ENCODE assay signal across 16 mouse cellular contexts in genomic region chr4:146941691-146942090, GRCm38 (mm10). TPM values are rescaled to one million over a fixed set of nuclear protein-coding genes. Genes with fewer than 3 reads are reported as not detected.
DNase-seq lines count a peak whose midpoint lies in the region; ATAC-seq lines count a peak whose summit lies in the region.
"Not testable (repeated sequence)": the region's sequence is repeated elsewhere in the genome, so short reads cannot be mapped to it uniquely, and the experiment has no call there.
"Had no signal": no experiment of that assay in that cellular context is flagged by ENCODE, and none has a peak within 500 bp of the region (broad histone marks: within the 10 kb centered on the region; RNA-seq: fewer than 3 reads in every experiment).

No protein-coding gene starts in this region.

- H3K27me3 ChIP-seq in forebrain, embryonic 11.5 days (ENCODE audit: control insufficient read depth, insufficient read depth, low read length); heart, embryonic 12.5 days (replicated peaks); liver, embryonic 12.5 days (replicated peaks): not testable (repeated sequence)

- 65% methylated on average over 32 of the region's 32 CpGs for WGBS in forebrain, embryonic 11.5 days
- WGBS in heart, embryonic 12.5 days: 54% methylated on average over 32 of the region's 32 CpGs
- 41% methylated on average over 31 of the region's 32 CpGs for WGBS in liver, embryonic 12.5 days (ENCODE audit: insufficient replicate concordance)

- not testable (repeated sequence) for H3K36me3 ChIP-seq in forebrain, embryonic 11.5 days (ENCODE audit: control insufficient read depth, insufficient read depth, low read length); heart, embryonic 12.5 days; liver, embryonic 12.5 days

- DNase-seq in ES-CJ7 (ENCODE audit: low read depth, low spot score) (peak; percentile 30), WW6 (ENCODE audit: low read depth, low spot score) (peak; percentile 74)
- DNase-seq in forebrain, embryonic 11.5 days (ENCODE audit: low spot score): peak; percentile 44
- DNase-seq in testis, postnatal 14 days (ENCODE audit: low spot score): peak; percentile 49

- H3K4me1 ChIP-seq in forebrain, embryonic 11.5 days (replicated peaks; ENCODE audit: control insufficient read depth, insufficient read depth, low read length); heart, embryonic 12.5 days (replicated peaks); liver, embryonic 12.5 days: not testable (repeated sequence)

- H3K4me3 ChIP-seq in forebrain, embryonic 11.5 days (ENCODE audit: low read depth, low read length); liver, embryonic 12.5 days: not testable (repeated sequence)
- H3K4me3 ChIP-seq in heart, embryonic 12.5 days: peak overlapping the region; percentile 20; the same call in 1 of the 2 replicates

- not testable (repeated sequence) for H3K4me2 ChIP-seq in forebrain, embryonic 11.5 days (ENCODE audit: low read depth, low read length, severe bottlenecking)
- H3K4me2 ChIP-seq in heart, embryonic 12.5 days: peak overlapping the region; percentile 48
- H3K4me2 ChIP-seq in liver, embryonic 12.5 days: peak overlapping the region; percentile 37

- H3K27ac ChIP-seq in forebrain, embryonic 11.5 days (ENCODE audit: low read depth, low read length); heart, embryonic 12.5 days (ENCODE audit: poor library complexity, severe bottlenecking); liver, embryonic 12.5 days: not testable (repeated sequence)

- H3K9me3 ChIP-seq in forebrain, embryonic 11.5 days (ENCODE audit: control insufficient read depth, low read length): not testable (repeated sequence)
- peaks cover 14% of the 10 kb centered on the region for H3K9me3 ChIP-seq in heart, embryonic 12.5 days (replicated peaks)
- peaks cover 11% of the 10 kb centered on the region for H3K9me3 ChIP-seq in liver, embryonic 12.5 days (replicated peaks)

- not testable (repeated sequence) for ATAC-seq in forebrain, embryonic 11.5 days (replicated peaks; ENCODE audit: low FRiP score); heart, embryonic 12.5 days (ENCODE audit: insufficient number of reproducible peaks, low FRiP score); liver, embryonic 12.5 days

- not testable (repeated sequence) for H3K9ac ChIP-seq in forebrain, embryonic 11.5 days (ENCODE audit: low read length); heart, embryonic 12.5 days; liver, embryonic 12.5 days

RNA-seq across cellular contexts. Expression of gene Zfp989, which starts 30.1 kb away (rescaled TPM):
- polyA plus RNA-seq in forebrain, embryonic 11.5 days (2014; fragmentation: Nextera tagmentation; extraction: Ambion mirVana): 0.35 TPM in 1 of 2 replicates, not detected in the other
- polyA plus RNA-seq in heart, embryonic 12.5 days (2016; fragmentation: Nextera tagmentation; extraction: Ambion mirVana): not detected in 2 replicates
- 0.21 TPM in 1 of 2 replicates, not detected in the other for polyA plus RNA-seq in liver, embryonic 12.5 days (2016; fragmentation: Nextera tagmentation; extraction: Ambion mirVana)
- polyA plus RNA-seq: C2C12; cerebellum, adult 2 months; cortical plate, adult 2 months; embryonic facial prominence, embryonic 10.5 days; embryonic facial prominence, embryonic 12.5 days; forebrain, embryonic 12.5 days; forebrain, embryonic 14.5 days; forebrain, embryonic 16.5 days; frontal cortex, adult 2 months had no signal

RNA-seq across cellular contexts. Expression of gene Gm21411, which starts 32.3 kb away (rescaled TPM):
- not detected in 2 replicates for polyA plus RNA-seq in forebrain, embryonic 11.5 days (2014; fragmentation: Nextera tagmentation; extraction: Ambion mirVana)
- polyA plus RNA-seq in heart, embryonic 12.5 days (2016; fragmentation: Nextera tagmentation; extraction: Ambion mirVana): not detected in 2 replicates
- polyA plus RNA-seq in liver, embryonic 12.5 days (2016; fragmentation: Nextera tagmentation; extraction: Ambion mirVana): not detected in 2 replicates
- polyA plus RNA-seq: C2C12; cerebellum, adult 2 months; cortical plate, adult 2 months; embryonic facial prominence, embryonic 10.5 days; embryonic facial prominence, embryonic 12.5 days; embryonic facial prominence, embryonic 14.5 days; forebrain, embryonic 12.5 days; forebrain, embryonic 14.5 days; forebrain, embryonic 16.5 days; frontal cortex, adult 2 months had no signal
